Mouse (Mus musculus): ENCODE results near the gene Tfr2.

GRCm38 (mm10) chr5:137522711-137523110, 46.9 kb upstream of the Tfr2 start:
- TF ChIP-seq POLR2A (IDR thresholded peaks at IDR 0.05; ENCODE audit: insufficient read depth, low read length) = no peak
- TF ChIP-seq CTCF (IDR thresholded peaks at IDR 0.05; ENCODE audit: low read depth, low read length) = no peak
- TF ChIP-seq EP300 (IDR thresholded peaks at IDR 0.05; ENCODE audit: insufficient read depth, low read depth, low read length) = no peak
